Mouse (Mus musculus): ENCODE data around the gene Gba.

GRCm38 (mm10) chr3:89163643-89164245 lies 39.0 kb upstream of the Gba start:
- TF ChIP-seq CTCF (IDR thresholded peaks at IDR 0.05; ENCODE audit: control insufficient read depth, insufficient read depth, low read length) (no peak), POLR2A (IDR thresholded peaks at IDR 0.05; ENCODE audit: borderline replicate concordance, control insufficient read depth, low read depth, low read length) (no peak)

Measured in bone marrow, adult 2 months (tissue).